Mouse (Mus musculus) lung, embryonic 14.5 days (tissue): ENCODE results near the gene Satb2. TPM values are rescaled to one million over a fixed set of nuclear protein-coding genes. Genes with fewer than 3 reads are reported as not detected.

Experiments
- ATAC-seq: fragments of 200-750 bp; cut with Nextera tagmentation; 2 replicates; pipeline ENCODE4 v1.8.0; 2017; ENCODE audit warnings: mild to moderate bottlenecking, moderate TSS enrichment, moderate library complexity; ENCODE audit not compliant: insufficient read depth
- DNase-seq: peaks from one replicate; pipeline ENCODE4 v3.0.0-alpha.2; 2015
- H3K27ac ChIP-seq: fragments of 300-500 bp; sonication (generic); 2 replicates; pipeline ENCODE4 v1.5.1; 2014; ENCODE audit warnings: low read depth, mild to moderate bottlenecking, moderate library complexity
- H3K27me3 ChIP-seq: fragments of 300-500 bp; sonication (generic); 2 replicates; pipeline ENCODE4 v1.6.1; 2014; ENCODE audit warnings: low read length, control low read depth; ENCODE audit not compliant: insufficient read depth
- H3K36me3 ChIP-seq: fragments of 300-500 bp; sonication (generic); 2 replicates; pipeline ENCODE4 v1.6.1; 2014; ENCODE audit warnings: control low read depth; ENCODE audit not compliant: insufficient read depth
- H3K4me1 ChIP-seq: fragments of 300-500 bp; sonication (generic); 2 replicates; pipeline ENCODE4 v1.6.1; 2014; ENCODE audit warnings: antibody characterized with exemption, control low read depth; ENCODE audit not compliant: insufficient read depth
- H3K4me2 ChIP-seq: fragments of 300-500 bp; sonication (generic); 2 replicates; pipeline ENCODE4 v1.6.1; 2014; ENCODE audit warnings: mild to moderate bottlenecking
- H3K4me3 ChIP-seq: fragments of 300-500 bp; sonication (generic); 2 replicates; pipeline ENCODE4 v1.5.1; 2014; ENCODE audit warnings: low read depth, low read length
- H3K9ac ChIP-seq: fragments of 300-500 bp; sonication (generic); 2 replicates; pipeline ENCODE4 v1.6.1; 2014
- H3K9me3 ChIP-seq: fragments of 300-500 bp; sonication (generic); 2 replicates; pipeline ENCODE4 v1.6.1; 2016; ENCODE audit warnings: low read depth, low read length, control low read depth
- CTCF ChIP-seq: IDR thresholded peaks from 2 replicates; pipeline ENCODE4 v1.5.1; 2016; ENCODE audit warnings: antibody characterized with exemption, low read depth
- WGBS: fragments of 180-500 bp; shearing (Covaris S2); extraction: QIAGEN DNeasy Blood & Tissue Kit; methylation state at CpG from one replicate; pipeline ENCODE4 v1.1.7; 2014; 5-methylcytosine and 5-hydroxymethylcytosine counted together
- polyA plus RNA-seq: library from polyadenylated mRNA; unstranded; fragments of >200 nt; fragmentation: Nextera tagmentation; extraction: Ambion mirVana; gene quantifications from 2 replicates; pipeline ENCODE4 v1.2.1, GENCODE M21; 2014

The Satb2 gene
- 0.61 and 0.79 TPM in 2 replicates for polyA plus RNA-seq

DNA sequence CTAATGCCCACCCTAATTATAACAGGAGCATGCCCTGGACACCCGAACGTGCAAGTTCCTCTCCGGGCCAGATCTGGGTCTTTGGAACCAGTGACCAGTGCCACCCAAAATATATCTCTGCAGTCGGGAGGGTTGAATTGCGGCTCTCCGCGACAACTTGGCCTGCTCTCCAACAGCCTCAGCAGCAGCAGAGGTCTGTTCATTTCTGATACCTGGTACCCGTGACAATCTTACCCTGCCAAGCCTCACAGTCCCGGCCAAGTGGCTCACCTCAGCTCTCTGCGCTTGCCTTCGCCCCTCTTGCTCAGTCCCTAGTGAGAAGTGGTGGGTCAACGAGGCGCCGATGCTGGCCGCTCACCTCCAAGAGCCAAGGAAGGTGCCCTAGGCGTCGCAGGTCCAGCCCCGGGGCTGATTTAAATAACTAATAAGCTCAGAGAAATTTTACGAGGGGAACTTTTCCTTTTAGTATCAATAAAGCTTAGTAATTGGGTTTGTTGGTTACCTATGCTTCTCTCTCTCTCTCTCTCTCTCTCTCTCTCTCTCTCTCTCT lies at the start of gene Satb2:
Satb2 (minus strand) TSS at position 500 of the 550 bp plus-strand sequence.
- Histone ChIP-seq H3K4me3 (peak within 1 kb of the TSS; percentile 28), H3K4me1 (no peaks in the 10 kb centered on the region), H3K27ac (no peak within 1 kb of the TSS), H3K4me2 (peak within 1 kb of the TSS; percentile 44), H3K9ac (no peak within 1 kb of the TSS), H3K9me3 (no peaks in the 10 kb centered on the region), H3K27me3 (peaks cover 77% of the 10 kb centered on the region), H3K36me3 (no peaks in the 10 kb centered on the region)
- no peak for TF ChIP-seq CTCF
- DNase-seq (no peak), ATAC-seq (no peak)
- WGBS = under 1% methylated on average over 19 of the region's 19 CpGs

DNA sequence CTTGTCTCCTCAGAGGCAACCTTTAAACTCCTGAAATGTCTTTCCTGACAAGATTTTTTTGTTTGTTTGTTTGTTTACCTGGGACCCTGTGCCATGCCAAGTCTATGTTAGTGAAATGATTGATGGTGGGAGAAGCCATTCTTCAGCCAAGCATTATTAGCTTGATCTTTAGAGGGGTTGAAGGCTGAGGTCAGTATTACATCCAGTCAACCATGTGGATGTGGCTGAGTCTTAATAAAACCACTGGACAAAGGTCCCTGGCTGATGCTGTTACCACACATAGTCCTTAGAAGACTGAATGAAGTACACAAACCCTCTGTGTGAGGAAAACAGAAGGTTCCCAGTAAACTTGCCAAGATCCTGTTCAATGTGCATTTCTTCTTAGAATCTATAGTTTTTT lies 40.5 kb upstream of the Satb2 start:
- ATAC-seq (no peak), DNase-seq (no peak)
- Histone ChIP-seq H3K9ac (no peak overlapping the region), H3K4me1 (no peaks in the 10 kb centered on the region), H3K4me2 (no peak overlapping the region), H3K4me3 (no peak overlapping the region), H3K36me3 (no peaks in the 10 kb centered on the region), H3K27ac (no peak overlapping the region), H3K9me3 (no peaks in the 10 kb centered on the region), H3K27me3 (no peaks in the 10 kb centered on the region)
- TF ChIP-seq CTCF = no peak

- H3K4me3 ChIP-seq = no peak overlapping the region
- H3K36me3 ChIP-seq = no peaks in the 10 kb centered on the region
- no peaks in the 10 kb centered on the region for H3K27me3 ChIP-seq
- H3K9ac ChIP-seq = no peak overlapping the region
- no peak for DNase-seq
- no peak for TF ChIP-seq CTCF
- no peaks in the 10 kb centered on the region for H3K4me1 ChIP-seq
- no peak overlapping the region for H3K27ac ChIP-seq
- ATAC-seq = no peak
- no peaks in the 10 kb centered on the region for H3K9me3 ChIP-seq
- no peak overlapping the region for H3K4me2 ChIP-seq
Measured at GRCm38 (mm10) chr1:57013856-57014255, 35.4 kb upstream of the Satb2 start.

GRCm38 (mm10) chr1:57009171-57009570 lies 30.7 kb upstream of the Satb2 start:
- no peak overlapping the region for H3K9ac ChIP-seq
- H3K36me3 ChIP-seq = no peaks in the 10 kb centered on the region
- no peaks in the 10 kb centered on the region for H3K27me3 ChIP-seq
- H3K4me2 ChIP-seq = no peak overlapping the region
- H3K9me3 ChIP-seq = no peaks in the 10 kb centered on the region
- 59% methylated on average over 4 of the region's 4 CpGs for WGBS
- TF ChIP-seq CTCF = no peak
- DNase-seq (no peak), ATAC-seq (no peak)
- H3K27ac ChIP-seq = no peak overlapping the region
- H3K4me3 ChIP-seq = no peak overlapping the region
- no peaks in the 10 kb centered on the region for H3K4me1 ChIP-seq

GRCm38 (mm10) chr1:56995041-56995440 lies 16.6 kb upstream of the Satb2 start:
- H3K9me3 ChIP-seq = no peaks in the 10 kb centered on the region
- no peaks in the 10 kb centered on the region for H3K36me3 ChIP-seq
- 55% methylated on average over 2 of the region's 2 CpGs for WGBS
- TF ChIP-seq CTCF = peak; percentile 18; the same call in 1 of the 2 replicates
- H3K4me2 ChIP-seq = no peak overlapping the region
- no peaks in the 10 kb centered on the region for H3K4me1 ChIP-seq
- ATAC-seq (no peak), DNase-seq (peak; percentile 21)
- H3K27ac ChIP-seq = no peak overlapping the region
- H3K27me3 ChIP-seq = no peaks in the 10 kb centered on the region
- H3K9ac ChIP-seq = no peak overlapping the region
- no peak overlapping the region for H3K4me3 ChIP-seq

DNA sequence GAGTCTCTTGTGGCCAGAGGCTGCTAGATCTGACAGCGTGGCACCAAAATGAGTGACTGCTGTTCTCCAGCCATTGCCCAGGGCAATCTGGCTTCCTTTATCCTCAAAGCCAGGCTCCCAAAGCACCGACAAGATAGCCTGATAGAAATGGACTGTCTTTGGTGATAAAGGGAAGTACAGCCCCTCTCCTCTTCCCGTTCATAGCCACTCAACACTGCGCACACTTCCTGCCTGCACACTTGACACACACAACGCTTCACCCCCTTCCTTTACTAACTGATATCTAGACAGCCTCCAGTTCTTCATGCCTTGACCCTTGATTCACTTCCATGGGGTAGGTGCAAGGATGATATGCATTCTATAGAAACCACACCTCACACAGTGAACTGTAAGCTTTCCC lies 13.9 kb upstream of the Satb2 start:
- Histone ChIP-seq H3K4me3 (no peak overlapping the region), H3K9ac (no peak overlapping the region), H3K4me1 (no peaks in the 10 kb centered on the region), H3K4me2 (no peak overlapping the region), H3K27ac (no peak overlapping the region), H3K9me3 (no peaks in the 10 kb centered on the region), H3K36me3 (no peaks in the 10 kb centered on the region), H3K27me3 (peaks cover 4% of the 10 kb centered on the region; the same call in 1 of the 2 replicates)
- ATAC-seq (no peak), DNase-seq (no peak)
- 54% methylated on average over 5 of the region's 5 CpGs for WGBS
- TF ChIP-seq CTCF = no peak

GRCm38 (mm10) chr1:56991613-56992012 lies 13.2 kb upstream of the Satb2 start:
- DNase-seq = peak; percentile 58
- Histone ChIP-seq H3K9me3 (no peaks in the 10 kb centered on the region), H3K4me1 (no peaks in the 10 kb centered on the region), H3K4me3 (no peak overlapping the region), H3K9ac (no peak overlapping the region), H3K4me2 (no peak overlapping the region), H3K27me3 (peaks cover 11% of the 10 kb centered on the region; the same call in 1 of the 2 replicates), H3K27ac (no peak overlapping the region), H3K36me3 (no peaks in the 10 kb centered on the region)
- WGBS = 49% methylated on average over 4 of the region's 4 CpGs
- peak; percentile 36; the same call in 1 of the 2 replicates for TF ChIP-seq CTCF
- no peak for ATAC-seq

DNA sequence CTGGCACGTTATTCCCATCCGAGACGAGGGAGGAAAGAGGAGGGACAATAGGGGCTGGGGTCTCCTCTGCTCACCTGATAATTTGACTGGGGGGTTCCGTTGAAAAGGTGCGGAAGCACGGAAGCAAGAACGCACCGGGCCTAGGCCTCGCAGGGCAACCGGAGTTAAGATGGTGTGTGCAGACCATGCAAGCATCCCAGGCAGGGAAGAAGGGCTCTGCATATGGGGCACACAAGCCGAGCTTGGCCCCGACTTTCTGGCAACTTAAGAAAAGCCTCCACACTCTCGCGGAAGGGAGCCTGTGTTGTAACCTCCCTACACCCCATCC lies 6.0 kb upstream of the Satb2 start:
- no peak for TF ChIP-seq CTCF
- Histone ChIP-seq H3K9ac (no peak overlapping the region), H3K36me3 (no peaks in the 10 kb centered on the region), H3K27me3 (peaks cover 83% of the 10 kb centered on the region), H3K4me1 (no peaks in the 10 kb centered on the region), H3K27ac (no peak overlapping the region), H3K9me3 (no peaks in the 10 kb centered on the region), H3K4me3 (no peak overlapping the region), H3K4me2 (no peak overlapping the region)
- ATAC-seq = no peak
- no peak for DNase-seq
- WGBS = 4% methylated on average over 14 of the region's 14 CpGs
